Comparison of ENCODE assay signal across 10 mouse cellular contexts in genomic region chr2:35432472-35432871, GRCm38 (mm10). TPM values are rescaled to one million over a fixed set of nuclear protein-coding genes. Genes with fewer than 3 reads are reported as not detected.
DNase-seq lines count a peak whose midpoint lies in the region; ATAC-seq and TF ChIP-seq lines count a peak whose summit lies in the region.
"Had no signal": no experiment of that assay in that cellular context is flagged by ENCODE, and none has a peak within 500 bp of the region (broad histone marks: within the 10 kb centered on the region; RNA-seq: fewer than 3 reads in every experiment).

No protein-coding gene starts in this region.

- H3K36me3 ChIP-seq in heart, embryonic 15.5 days: no peaks in the 10 kb centered on the region
- no peaks in the 10 kb centered on the region for H3K36me3 ChIP-seq in neural tube, embryonic 13.5 days
- H3K36me3 ChIP-seq in forebrain, embryonic 16.5 days (ENCODE audit: control insufficient read depth, insufficient read depth): no peaks in the 10 kb centered on the region

- peak overlapping the region; percentile 55 for H3K4me2 ChIP-seq in heart, embryonic 15.5 days
- H3K4me2 ChIP-seq in neural tube, embryonic 13.5 days: 0 out of 2 replicates have a peak overlapping the region, but pooled peaks have one; percentile 20
- H3K4me2 ChIP-seq in forebrain, embryonic 16.5 days (ENCODE audit: low read length): no peak overlapping the region

- no peaks in the 10 kb centered on the region for H3K9me3 ChIP-seq in heart, embryonic 15.5 days (replicated peaks)
- H3K9me3 ChIP-seq in neural tube, embryonic 13.5 days: no peaks in the 10 kb centered on the region
- H3K9me3 ChIP-seq in forebrain, embryonic 16.5 days (ENCODE audit: control insufficient read depth, low read length): no peaks in the 10 kb centered on the region

- WGBS in heart, embryonic 15.5 days: 27% methylated on average over 7 of the region's 7 CpGs
- 37% methylated on average over 7 of the region's 7 CpGs for WGBS in neural tube, embryonic 13.5 days
- 47% methylated on average over 7 of the region's 7 CpGs for WGBS in forebrain, embryonic 16.5 days

- no peaks in the 10 kb centered on the region for H3K27me3 ChIP-seq in heart, embryonic 15.5 days
- no peaks in the 10 kb centered on the region for H3K27me3 ChIP-seq in neural tube, embryonic 13.5 days
- no peaks in the 10 kb centered on the region for H3K27me3 ChIP-seq in forebrain, embryonic 16.5 days (replicated peaks; ENCODE audit: control insufficient read depth, insufficient read depth, low read length)

- no peak for TF ChIP-seq CTCF in left cerebral cortex, adult 2 months (IDR thresholded peaks at IDR 0.05)

- peaks cover 61% of the 10 kb centered on the region for H3K4me1 ChIP-seq in heart, embryonic 15.5 days (replicated peaks)
- peaks cover 19% of the 10 kb centered on the region for H3K4me1 ChIP-seq in neural tube, embryonic 13.5 days (replicated peaks)
- H3K4me1 ChIP-seq in forebrain, embryonic 16.5 days (replicated peaks; ENCODE audit: control insufficient read depth, insufficient read depth, low read length): no peaks in the 10 kb centered on the region; the same call in 1 of the 2 replicates

- peak overlapping the region; percentile 31 for H3K4me3 ChIP-seq in heart, embryonic 15.5 days
- no peak overlapping the region for H3K4me3 ChIP-seq in neural tube, embryonic 13.5 days
- H3K4me3 ChIP-seq in left cerebral cortex, adult 2 months: no peak overlapping the region
- no peak overlapping the region for H3K4me3 ChIP-seq in forebrain, embryonic 16.5 days (replicated peaks; ENCODE audit: low read length)

- intact Hi-C loops in gastrocnemius, postnatal 14 days (cut with DNase I; ENCODE audit: low total_unique reads): no loop called here
- intact Hi-C loops in left cerebral cortex, adult 2 months (cut with DNase I): no loop called here

- H3K27ac ChIP-seq in heart, embryonic 15.5 days: peak overlapping the region; percentile 72
- peak overlapping the region; percentile 49; the same call in 1 of the 2 replicates for H3K27ac ChIP-seq in neural tube, embryonic 13.5 days (replicated peaks)
- no peak overlapping the region for H3K27ac ChIP-seq in left cerebral cortex, adult 2 months
- no peak overlapping the region for H3K27ac ChIP-seq in forebrain, embryonic 16.5 days (ENCODE audit: low read length)
- H3K27ac ChIP-seq: macrophage had no signal

- ATAC-seq in heart, embryonic 15.5 days (replicated peaks; ENCODE audit: insufficient number of reproducible peaks, insufficient read depth, low FRiP score, low read depth): peak; percentile 75
- no peak for ATAC-seq in neural tube, embryonic 13.5 days (ENCODE audit: low read depth)
- ATAC-seq in forebrain, embryonic 16.5 days: no peak

- H3K9ac ChIP-seq in heart, embryonic 15.5 days: peak overlapping the region; percentile 40; the same call in 1 of the 2 replicates
- 0 out of 2 replicates have a peak overlapping the region, but pooled peaks have one; percentile 26 for H3K9ac ChIP-seq in neural tube, embryonic 13.5 days
- no peak overlapping the region for H3K9ac ChIP-seq in forebrain, embryonic 16.5 days (replicated peaks; ENCODE audit: low read depth, low read length)

- DNase-seq in gastrocnemius, postnatal 25 days: peak; percentile 59
- DNase-seq in gastrocnemius, postnatal 14 days: no peak
- DNase-seq in kidney, postnatal 36 days: peak; percentile 53 to 73
- no peak for DNase-seq in left cerebral cortex, adult 2 months (ENCODE audit: extremely low spot score in 1 of 2, low spot score in 2 of 2)
- DNase-seq in right cerebral cortex, postnatal 10 days (ENCODE audit: low spot score in 2 of 2): no peak

RNA-seq across cellular contexts. Expression of gene Ggta1, which starts 30.6 kb away (rescaled TPM):
- 10 to 100 TPM in 1 of 2 experiments, 1 to 10 TPM in 1; 8.7 to 10.2 TPM for total RNA-seq in gastrocnemius, postnatal 25 days (2021)
- total RNA-seq in gastrocnemius, postnatal 14 days (2021): 10 to 100 TPM; 11.1 to 15.6 TPM
- 27.4 and 31.6 TPM in 2 replicates for polyA plus RNA-seq in heart, embryonic 15.5 days (2015; fragmentation: Nextera tagmentation; extraction: Ambion mirVana)
- 8.7 and 8.8 TPM in 2 replicates for polyA plus RNA-seq in neural tube, embryonic 13.5 days (2015; fragmentation: Nextera tagmentation; extraction: Ambion mirVana)
- total RNA-seq in left cerebral cortex, adult 2 months (2021): 1 to 10 TPM; 2.6 to 4.0 TPM
- polyA plus RNA-seq in forebrain, embryonic 16.5 days (2015; fragmentation: Nextera tagmentation; extraction: Ambion mirVana): 4.1 and 6.5 TPM in 2 replicates

RNA-seq across cellular contexts. Expression of gene 4930402F06Rik, which starts 35.5 kb away (rescaled TPM):
- total RNA-seq in gastrocnemius, postnatal 25 days (2021): not detected
- total RNA-seq in gastrocnemius, postnatal 14 days (2021): not detected
- polyA plus RNA-seq in heart, embryonic 15.5 days (2015; fragmentation: Nextera tagmentation; extraction: Ambion mirVana): not detected in 2 replicates
- not detected in 2 replicates for polyA plus RNA-seq in neural tube, embryonic 13.5 days (2015; fragmentation: Nextera tagmentation; extraction: Ambion mirVana)
- total RNA-seq in left cerebral cortex, adult 2 months (2021): not detected
- not detected in 2 replicates for polyA plus RNA-seq in forebrain, embryonic 16.5 days (2015; fragmentation: Nextera tagmentation; extraction: Ambion mirVana)
- polyA plus RNA-seq: C2C12, macrophage had no signal

Comparison
In these comparisons a context has a peak if more than half of its experiments do, and no peak if none do; other contexts are left out.
1. DNase-seq: peak in gastrocnemius, postnatal 25 days (single experiment) and kidney, postnatal 36 days (2 of 2); none in gastrocnemius, postnatal 14 days (single experiment), left cerebral cortex, adult 2 months (0 of 2) and right cerebral cortex, postnatal 10 days (0 of 2).
2. H3K27ac ChIP-seq: peak in heart, embryonic 15.5 days (single experiment) and neural tube, embryonic 13.5 days (single experiment); none in left cerebral cortex, adult 2 months (single experiment) and forebrain, embryonic 16.5 days (single experiment).